Mouse (Mus musculus): ENCODE results near the gene Dynlt1c. TPM values are rescaled to one million over a fixed set of nuclear protein-coding genes. Genes with fewer than 3 reads are reported as not detected.

Gene Dynlt1c
- 5.8 and 7.2 TPM in 2 replicates for polyA plus RNA-seq (2012; rRNA removed)

DNA sequence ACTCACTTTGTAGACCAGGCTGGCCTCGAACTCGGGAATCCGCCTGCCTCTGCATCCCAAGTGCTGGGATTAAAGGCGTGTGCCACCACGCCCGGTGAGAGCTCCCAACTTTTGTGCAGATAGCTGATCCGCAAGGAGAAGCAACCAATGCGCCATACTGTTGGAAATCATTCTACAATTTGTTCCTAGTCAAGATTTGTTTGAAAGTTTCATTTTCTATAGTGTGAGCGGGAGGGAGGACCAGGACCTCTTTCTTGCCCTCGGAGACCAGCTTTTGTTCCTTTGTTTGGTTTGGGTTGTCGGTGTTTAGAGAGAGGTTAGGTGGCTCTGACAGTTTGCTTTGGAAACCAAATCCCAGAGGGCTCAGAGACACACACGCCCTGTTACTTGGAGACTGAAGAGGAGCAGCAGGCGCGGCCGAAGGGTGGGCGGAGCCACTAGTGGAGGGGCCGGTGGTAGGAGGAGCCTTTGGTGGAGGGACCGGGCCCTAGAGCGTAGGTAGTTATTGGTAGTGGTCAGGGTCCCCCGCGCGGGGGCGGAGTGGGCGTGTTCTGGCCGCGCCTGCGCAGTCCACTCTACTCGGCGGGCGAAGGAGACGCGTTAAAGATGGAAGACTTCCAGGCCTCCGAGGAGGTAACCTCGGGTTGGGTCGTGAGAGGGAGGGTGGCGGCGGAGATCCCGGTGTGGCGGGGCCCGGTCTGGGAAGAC is at the start of gene Dynlt1c:
Dynlt1c (plus strand) TSS at position 468 of the 708 bp plus-strand sequence.

DNA sequence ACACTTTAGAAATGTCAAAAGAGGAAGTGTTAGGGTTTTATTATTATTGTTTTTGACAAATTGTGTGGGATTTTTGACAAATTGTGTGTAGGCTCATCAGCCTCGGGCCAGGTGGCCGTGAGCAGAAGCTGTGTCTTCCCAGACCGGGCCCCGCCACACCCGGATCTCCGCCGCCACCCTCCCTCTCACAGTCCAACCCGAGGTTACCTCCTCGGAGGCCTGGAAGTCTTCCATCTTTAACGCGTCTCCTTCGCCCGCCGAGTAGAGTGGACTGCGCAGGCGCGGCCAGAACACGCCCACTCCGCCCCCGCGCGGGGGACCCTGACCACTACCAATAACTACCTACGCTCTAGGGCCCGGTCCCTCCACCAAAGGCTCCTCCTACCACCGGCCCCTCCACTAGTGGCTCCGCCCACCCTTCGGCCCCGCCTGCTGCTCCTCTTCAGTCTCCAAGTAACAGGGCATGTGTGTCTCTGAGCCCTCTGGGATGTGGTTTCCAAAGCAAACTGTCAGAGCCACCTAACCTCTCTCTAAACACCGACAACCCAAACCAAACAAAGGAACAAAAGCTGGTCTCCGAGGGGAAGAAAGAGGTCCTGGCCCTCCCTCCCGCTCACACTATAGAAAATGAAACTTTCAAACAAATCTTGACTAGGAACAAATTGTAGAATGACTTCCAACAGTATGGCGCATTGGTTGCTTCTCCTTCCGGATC is 54.3 kb downstream of the Dynlt1c start, which contains the start of gene Dynlt1f:
Dynlt1f (minus strand) TSS at position 334 of the 715 bp plus-strand sequence.

DNA sequence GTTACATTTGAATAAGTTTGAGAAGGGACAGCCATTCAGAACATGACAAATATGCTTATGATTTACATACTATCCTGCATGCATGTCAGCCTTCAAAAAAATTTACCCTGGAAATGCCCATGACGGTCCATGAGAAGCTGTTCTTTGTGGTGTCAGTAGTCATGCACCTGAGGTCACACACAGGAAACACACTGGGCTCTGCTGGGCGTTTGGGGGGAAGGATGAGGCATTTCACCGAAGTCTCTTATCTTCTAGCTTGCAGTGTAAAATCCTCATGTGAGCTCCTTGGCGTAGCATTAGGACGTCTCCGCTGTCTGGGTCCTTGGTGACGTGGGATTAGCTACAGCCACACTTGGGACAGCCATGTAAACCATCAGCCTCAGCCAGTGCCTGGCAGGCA is 57.3 kb downstream of the Dynlt1c start, which contains the start of gene Sytl3:
Sytl3 (plus strand) TSS at position 293 of the 400 bp plus-strand sequence.

Other genes starting within 250 kb of the Dynlt1c start
- 101 and 120 TPM in 2 replicates for gene Dynlt1b, start 171.6 kb upstream of the Dynlt1c start, polyA plus RNA-seq (2012; rRNA removed)
- 63.7 and 73.8 TPM in 2 replicates for gene Dynlt1f, start 54.2 kb downstream of the Dynlt1c start, polyA plus RNA-seq (2012; rRNA removed)
- gene Sytl3, start 57.4 kb downstream of the Dynlt1c start, polyA plus RNA-seq (2012; rRNA removed) = 0.02 and 0.05 TPM in 2 replicates
- 31.0 and 32.3 TPM in 2 replicates for gene Ezr, start 181.1 kb downstream of the Dynlt1c start, polyA plus RNA-seq (2012; rRNA removed)

Data from liver, embryonic 14 days (tissue).